Mouse (Mus musculus) neutrophil, adult 5-6 weeks (primary cell): ENCODE measurements around the gene Tspan11. TPM values are rescaled to one million over a fixed set of nuclear protein-coding genes. Genes with fewer than 3 reads are reported as not detected.

Experiments used
- ATAC-seq: fragments of 151-379, 151-347 bp; 2 replicates; pipeline ENCODE4 v1.8.0; 2017; ENCODE audit warnings: mild to moderate bottlenecking, moderate TSS enrichment; ENCODE audit not compliant: insufficient number of reproducible peaks, poor library complexity, low FRiP score, severe bottlenecking; ENCODE audit errors: extremely low read depth
- total RNA-seq: library from RNA; stranded (forward); fragments of 200-1000 nt; gene quantifications from 2 replicates; pipeline ENCODE4 v1.2.3, GENCODE M21; 2017

Gene Tspan11
- not detected in 2 replicates for total RNA-seq

GRCm38 (mm10) chr6:127887511-127888421 is at the start of gene Tspan11:
Tspan11 (plus strand) TSS chr6:127887589.
- no peak for ATAC-seq

GRCm38 (mm10) chr6:127837910-127838309 is 49.5 kb upstream of the Tspan11 start:
- ATAC-seq = no peak

- ATAC-seq = no peak
Observed at GRCm38 (mm10) chr6:127839538-127839937, 47.9 kb upstream of the Tspan11 start.

- ATAC-seq = no peak
Observed at GRCm38 (mm10) chr6:127840171-127840570, 47.2 kb upstream of the Tspan11 start.

GRCm38 (mm10) chr6:127841326-127841725 is 46.1 kb upstream of the Tspan11 start:
- no peak for ATAC-seq

- no peak for ATAC-seq
Observed at GRCm38 (mm10) chr6:127846521-127846920, 40.9 kb upstream of the Tspan11 start.

GRCm38 (mm10) chr6:127849496-127849895 is 37.9 kb upstream of the Tspan11 start:
- no peak for ATAC-seq

GRCm38 (mm10) chr6:127851611-127852010 is 35.8 kb upstream of the Tspan11 start:
- no peak for ATAC-seq

GRCm38 (mm10) chr6:127853241-127853640 is 34.1 kb upstream of the Tspan11 start:
- ATAC-seq = no peak

GRCm38 (mm10) chr6:127853771-127854687 is 33.4 kb upstream of the Tspan11 start:
- ATAC-seq = no peak

GRCm38 (mm10) chr6:127854688-127855013 is 32.7 kb upstream of the Tspan11 start:
- ATAC-seq = no peak

- no peak for ATAC-seq
Observed at GRCm38 (mm10) chr6:127855711-127856295, 31.6 kb upstream of the Tspan11 start.

GRCm38 (mm10) chr6:127861951-127862350 is 25.4 kb upstream of the Tspan11 start:
- no peak for ATAC-seq

GRCm38 (mm10) chr6:127865391-127865790 is 22.0 kb upstream of the Tspan11 start:
- no peak for ATAC-seq

GRCm38 (mm10) chr6:127868546-127868945 is 18.8 kb upstream of the Tspan11 start:
- ATAC-seq = no peak

- ATAC-seq = no peak
Observed at GRCm38 (mm10) chr6:127869121-127869520, 18.3 kb upstream of the Tspan11 start.

- ATAC-seq = no peak
Observed at GRCm38 (mm10) chr6:127870345-127871324, 16.8 kb upstream of the Tspan11 start.

- ATAC-seq = no peak
Observed at GRCm38 (mm10) chr6:127871436-127871835, 16.0 kb upstream of the Tspan11 start.
